Mouse (Mus musculus): ENCODE measurements around the gene Tubb4a. TPM values are rescaled to one million over a fixed set of nuclear protein-coding genes. Genes with fewer than 3 reads are reported as not detected.
A peak's percentile ranks its signal among the peaks of the same experiment; 100 is the strongest.

The Tubb4a gene
- polyA plus RNA-seq, 1 experiment from 2014 or later: 271 TPM

DNA sequence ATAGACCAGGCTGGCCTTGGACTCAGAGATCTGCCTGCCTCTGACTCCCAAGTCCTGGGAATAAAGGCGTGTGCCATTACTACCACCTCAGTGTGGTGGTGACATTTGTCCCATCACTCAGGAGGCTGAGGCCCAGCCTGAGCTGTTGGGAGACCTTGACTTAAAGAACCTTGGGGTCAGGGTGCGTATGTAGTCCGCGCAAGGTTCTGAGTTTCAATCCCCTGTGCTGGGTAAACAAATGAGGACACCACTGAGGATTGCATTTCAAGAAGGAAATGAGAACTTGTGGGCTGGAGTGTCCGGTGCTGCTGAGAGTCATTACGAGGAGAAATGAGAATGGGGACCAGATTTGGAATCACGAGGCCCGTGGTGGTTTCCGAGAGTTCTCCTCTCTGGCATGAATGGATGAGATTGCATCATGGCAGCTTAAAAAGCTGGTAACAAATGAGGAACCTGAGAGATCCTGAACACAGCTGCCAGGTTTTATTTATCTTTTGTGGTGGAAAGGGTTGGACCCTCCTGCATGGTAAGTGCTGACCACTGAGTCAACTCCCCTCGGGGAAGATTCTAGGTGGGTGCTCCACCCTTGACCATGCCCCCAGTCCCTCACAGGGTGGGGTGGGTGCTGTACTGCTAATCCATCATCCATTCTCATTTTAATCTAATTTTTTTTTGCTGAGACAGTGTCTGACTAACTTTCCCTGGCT is 25.3 kb upstream of the Tubb4a start:
- Histone ChIP-seq H3K4me2 (replicated peaks) (no peak overlapping the region), H3K4me1 (no peaks in the 10 kb centered on the region), H3K36me3 (no peaks in the 10 kb centered on the region), H3K27ac (no peak overlapping the region), H3K27me3 (replicated peaks) (no peaks in the 10 kb centered on the region), H3K9me3 (no peaks in the 10 kb centered on the region), H3K9ac (no peak overlapping the region), H3K4me3 (no peak overlapping the region)
- ATAC-seq (ENCODE audit: low FRiP score, low read depth): no peak
- 91% methylated on average over 10 of the region's 10 CpGs for WGBS

DNA sequence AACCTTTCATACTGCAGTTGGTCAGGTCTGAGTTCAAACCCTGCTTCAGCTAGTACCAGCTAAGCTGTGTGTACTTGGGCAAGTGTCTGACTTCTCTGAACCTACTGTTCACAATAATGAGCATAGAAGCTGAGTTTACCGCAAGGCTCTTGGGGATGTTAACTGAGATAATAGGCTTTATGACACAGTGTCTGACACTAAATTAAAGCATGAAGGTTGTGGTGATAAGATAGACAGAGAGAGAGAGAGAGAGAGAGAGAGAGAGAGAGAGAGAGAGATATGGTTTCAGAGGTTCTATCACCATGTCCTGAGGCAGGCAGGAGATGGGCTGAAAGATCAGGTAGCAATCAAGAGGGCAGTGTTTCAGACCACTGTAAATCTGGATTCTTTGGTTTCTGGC is 22.4 kb upstream of the Tubb4a start:
- no peak for ATAC-seq (ENCODE audit: low FRiP score, low read depth)
- 89% methylated on average over 1 of the region's 1 CpGs for WGBS
- H3K9me3 ChIP-seq: no peaks in the 10 kb centered on the region
- H3K27me3 ChIP-seq (replicated peaks): no peaks in the 10 kb centered on the region
- no peak overlapping the region for H3K4me3 ChIP-seq
- H3K27ac ChIP-seq: no peak overlapping the region
- H3K36me3 ChIP-seq: no peaks in the 10 kb centered on the region
- no peak overlapping the region for H3K4me2 ChIP-seq (replicated peaks)
- H3K9ac ChIP-seq: no peak overlapping the region
- H3K4me1 ChIP-seq: peaks cover 15% of the 10 kb centered on the region

DNA sequence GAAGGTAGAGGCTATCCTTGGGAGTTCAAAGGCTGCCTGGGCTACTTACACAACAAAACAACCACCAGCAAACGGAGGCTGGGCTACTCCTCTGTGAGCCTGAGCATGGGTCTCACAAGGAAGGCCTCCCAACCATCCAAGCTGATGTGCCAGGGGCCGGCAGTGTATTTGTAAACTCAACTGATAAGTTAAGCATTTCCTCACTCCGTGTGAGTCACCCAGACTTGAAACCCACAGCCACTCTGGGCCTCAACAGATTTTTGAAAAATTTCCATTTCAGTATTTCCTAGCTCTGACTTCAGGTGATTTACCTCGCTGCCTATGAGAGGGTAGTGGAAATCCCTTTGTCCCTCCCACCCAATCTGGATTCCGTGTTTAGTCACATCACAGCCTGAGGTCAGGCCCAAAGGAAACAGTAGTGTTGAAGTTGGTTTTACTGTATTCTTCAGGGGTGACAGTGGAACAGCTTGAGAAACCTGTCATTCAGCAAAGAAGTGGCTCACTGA is 21.1 kb upstream of the Tubb4a start:
- WGBS: 54% methylated on average over 5 of the region's 5 CpGs
- no peak for ATAC-seq (ENCODE audit: low FRiP score, low read depth)
- Histone ChIP-seq H3K27me3 (replicated peaks) (no peaks in the 10 kb centered on the region), H3K27ac (no peak overlapping the region), H3K4me1 (peaks cover 22% of the 10 kb centered on the region), H3K36me3 (no peaks in the 10 kb centered on the region), H3K4me3 (no peak overlapping the region), H3K9ac (no peak overlapping the region), H3K4me2 (replicated peaks) (no peak overlapping the region), H3K9me3 (no peaks in the 10 kb centered on the region)

- Histone ChIP-seq H3K27ac (no peak overlapping the region), H3K9me3 (no peaks in the 10 kb centered on the region), H3K4me2 (replicated peaks) (no peak overlapping the region), H3K27me3 (replicated peaks) (no peaks in the 10 kb centered on the region), H3K4me3 (no peak overlapping the region), H3K9ac (no peak overlapping the region), H3K36me3 (no peaks in the 10 kb centered on the region), H3K4me1 (peaks cover 22% of the 10 kb centered on the region)
- 80% methylated on average over 7 of the region's 7 CpGs for WGBS
- no peak for ATAC-seq (ENCODE audit: low FRiP score, low read depth)
These were observed 20.6 kb upstream of the Tubb4a start for GRCm38 (mm10) chr17:57108040-57108665.

DNA sequence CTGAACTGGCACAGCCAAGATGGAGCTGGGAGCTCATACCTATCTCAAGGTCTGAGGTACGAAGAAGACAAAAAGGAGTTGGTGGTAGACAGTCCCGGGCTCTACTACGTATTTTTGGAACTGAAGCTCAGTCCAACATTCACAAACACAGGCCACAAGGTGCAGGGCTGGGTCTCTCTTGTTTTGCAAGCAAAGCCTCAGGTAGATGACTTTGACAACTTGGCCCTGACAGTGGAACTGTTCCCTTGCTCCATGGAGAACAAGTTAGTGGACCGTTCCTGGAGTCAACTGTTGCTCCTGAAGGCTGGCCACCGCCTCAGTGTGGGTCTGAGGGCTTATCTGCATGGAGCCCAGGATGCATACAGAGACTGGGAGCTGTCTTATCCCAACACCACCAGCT is 19.5 kb upstream of the Tubb4a start:
- peaks cover 22% of the 10 kb centered on the region for H3K4me1 ChIP-seq
- H3K36me3 ChIP-seq: no peaks in the 10 kb centered on the region
- no peak overlapping the region for H3K9ac ChIP-seq
- no peak overlapping the region for H3K27ac ChIP-seq
- whole genome bisulfite sequencing: 91% methylated on average over 5 of the region's 5 CpGs
- no peaks in the 10 kb centered on the region for H3K27me3 ChIP-seq (replicated peaks)
- H3K4me3 ChIP-seq: no peak overlapping the region
- H3K4me2 ChIP-seq (replicated peaks): peak overlapping the region; percentile 83; the same call in 1 of the 2 replicates
- no peak for ATAC-seq (ENCODE audit: low FRiP score, low read depth)
- no peaks in the 10 kb centered on the region for H3K9me3 ChIP-seq

GRCm38 (mm10) chr17:57106035-57106368 is 18.4 kb upstream of the Tubb4a start:
- Histone ChIP-seq H3K4me3 (peak overlapping the region; percentile 49), H3K36me3 (no peaks in the 10 kb centered on the region), H3K9ac (peak overlapping the region; percentile 62), H3K9me3 (no peaks in the 10 kb centered on the region), H3K4me2 (replicated peaks) (peak overlapping the region; percentile 83), H3K27me3 (replicated peaks) (no peaks in the 10 kb centered on the region), H3K4me1 (peaks cover 22% of the 10 kb centered on the region), H3K27ac (no peak overlapping the region)
- ATAC-seq (ENCODE audit: low FRiP score, low read depth): no peak; the same call in 1 of the 2 replicates
- whole genome bisulfite sequencing: 3% methylated on average over 9 of the region's 9 CpGs

- H3K4me1 ChIP-seq: peaks cover 22% of the 10 kb centered on the region
These were observed 17.8 kb upstream of the Tubb4a start, which contains the start of gene Tnfsf9 for GRCm38 (mm10) chr17:57105181-57106034. Gene Tnfsf9, plus strand, starts transcription at chr17:57105325.

DNA sequence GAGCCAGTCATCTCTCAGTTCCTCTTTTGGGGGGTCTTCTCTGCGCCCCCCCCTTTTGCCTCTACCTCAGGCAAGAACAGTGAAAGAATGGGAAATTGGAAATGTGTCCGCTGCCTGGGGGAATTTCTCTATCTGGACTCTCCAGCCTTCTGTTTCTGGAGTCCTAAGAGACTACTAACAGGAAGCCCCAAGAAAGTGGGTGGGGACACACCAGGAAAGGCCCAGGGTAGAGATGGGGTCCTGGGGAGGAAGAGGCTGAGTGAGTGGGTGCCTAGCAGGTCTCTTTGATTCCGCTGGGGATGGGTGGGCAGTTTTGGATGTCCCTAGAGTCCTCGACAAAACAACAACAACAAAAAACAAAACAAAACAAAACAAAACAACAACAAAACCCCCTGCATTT is 16.9 kb upstream of the Tubb4a start:
- H3K4me1 ChIP-seq: peaks cover 22% of the 10 kb centered on the region
- H3K9me3 ChIP-seq: no peaks in the 10 kb centered on the region
- H3K4me2 ChIP-seq (replicated peaks): peak overlapping the region; percentile 83
- no peaks in the 10 kb centered on the region for H3K36me3 ChIP-seq
- H3K27me3 ChIP-seq (replicated peaks): no peaks in the 10 kb centered on the region
- H3K27ac ChIP-seq: no peak overlapping the region
- 0 out of 2 replicates have a peak overlapping the region, but pooled peaks have one; percentile 1 for H3K9ac ChIP-seq
- WGBS: 52% methylated on average over 4 of the region's 4 CpGs
- H3K4me3 ChIP-seq: peak overlapping the region; percentile 49; the same call in 1 of the 2 replicates
- ATAC-seq (ENCODE audit: low FRiP score, low read depth): no peak

More at GRCm38 (mm10) chr17:57105181-57106034, 17.8 kb upstream of the Tubb4a start, which contains the start of gene Tnfsf9:
- no peaks in the 10 kb centered on the region for H3K27me3 ChIP-seq (replicated peaks)
- H3K27ac ChIP-seq: no peak within 1 kb of the TSS
- H3K9ac ChIP-seq: peak within 1 kb of the TSS; percentile 62
- H3K36me3 ChIP-seq: no peaks in the 10 kb centered on the region
- peak within 1 kb of the TSS; percentile 83 for H3K4me2 ChIP-seq (replicated peaks)
- ATAC-seq (ENCODE audit: low FRiP score, low read depth): peak; percentile 83
- H3K9me3 ChIP-seq: no peaks in the 10 kb centered on the region
- H3K4me3 ChIP-seq: peak within 1 kb of the TSS; percentile 49
- WGBS: 1% methylated on average over 59 of the region's 61 CpGs

- H3K27me3 ChIP-seq (replicated peaks): no peaks in the 10 kb centered on the region
- 85% methylated on average over 2 of the region's 2 CpGs for WGBS
- H3K4me1 ChIP-seq: peaks cover 21% of the 10 kb centered on the region
- H3K4me2 ChIP-seq (replicated peaks): no peak overlapping the region
- ATAC-seq (ENCODE audit: low FRiP score, low read depth): no peak
- H3K27ac ChIP-seq: no peak overlapping the region
- no peaks in the 10 kb centered on the region for H3K36me3 ChIP-seq
- no peak overlapping the region for H3K9ac ChIP-seq
- no peaks in the 10 kb centered on the region for H3K9me3 ChIP-seq
- no peak overlapping the region for H3K4me3 ChIP-seq
These were observed 14.7 kb upstream of the Tubb4a start for GRCm38 (mm10) chr17:57102276-57102675.

GRCm38 (mm10) chr17:57099629-57100325 is 12.2 kb upstream of the Tubb4a start:
- peaks cover 10% of the 10 kb centered on the region; the same call in 1 of the 2 replicates for H3K4me1 ChIP-seq
- no peak overlapping the region for H3K4me2 ChIP-seq (replicated peaks)
- H3K9ac ChIP-seq: no peak overlapping the region
- no peak for ATAC-seq (ENCODE audit: low FRiP score, low read depth)
- 5% methylated on average over 10 of the region's 10 CpGs for WGBS
- H3K27ac ChIP-seq: no peak overlapping the region
- no peaks in the 10 kb centered on the region for H3K9me3 ChIP-seq
- H3K36me3 ChIP-seq: no peaks in the 10 kb centered on the region
- H3K4me3 ChIP-seq: no peak overlapping the region
- H3K27me3 ChIP-seq (replicated peaks): peaks cover 5% of the 10 kb centered on the region

DNA sequence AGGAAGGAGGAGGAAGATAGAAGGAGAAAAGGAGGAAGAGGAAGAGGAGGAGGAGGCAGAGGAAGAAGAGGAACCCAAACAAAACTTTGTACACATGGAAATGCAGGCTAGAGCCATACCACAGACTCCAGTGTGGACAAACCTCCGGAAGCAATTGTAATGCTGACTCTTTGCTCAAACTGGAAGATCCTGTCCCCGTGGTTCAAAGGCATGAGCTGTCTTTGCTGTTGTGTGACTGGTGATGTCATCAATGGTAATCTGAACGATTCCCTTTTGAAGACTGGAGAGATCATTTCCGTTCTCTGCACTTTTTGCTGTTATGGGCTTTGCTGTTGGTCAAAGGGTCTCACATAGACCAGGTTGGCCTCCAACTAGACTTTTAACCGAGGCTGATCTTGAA is 10.7 kb upstream of the Tubb4a start:
- no peaks in the 10 kb centered on the region for H3K36me3 ChIP-seq
- no peak overlapping the region for H3K4me3 ChIP-seq
- peaks cover 5% of the 10 kb centered on the region for H3K27me3 ChIP-seq (replicated peaks)
- no peaks in the 10 kb centered on the region for H3K9me3 ChIP-seq
- 90% methylated on average over 5 of the region's 5 CpGs for WGBS
- H3K9ac ChIP-seq: no peak overlapping the region
- H3K4me1 ChIP-seq: peaks cover 5% of the 10 kb centered on the region; the same call in 1 of the 2 replicates
- no peak for ATAC-seq (ENCODE audit: low FRiP score, low read depth)
- H3K27ac ChIP-seq: no peak overlapping the region
- no peak overlapping the region for H3K4me2 ChIP-seq (replicated peaks)
